Mouse (Mus musculus) neural tube, embryonic 10.5 days (tissue): ENCODE measurements around the gene Abcb4.
"Not testable (repeated sequence)": the region's sequence is repeated elsewhere in the genome, so short reads cannot be mapped to it uniquely, and the experiment has no call there.

Experiments used
- DNase-seq: peaks from one replicate; pipeline ENCODE4 v3.0.0-alpha.2; 2017; ENCODE audit warnings: low spot score; ENCODE audit errors: extremely low spot score

Gene Abcb4

GRCm38 (mm10) chr5:8997513-8997895 lies 104.0 kb downstream of the Abcb4 start:
- no peak for DNase-seq

- no peak for DNase-seq
Measured at GRCm38 (mm10) chr5:8999108-8999507, 105.6 kb downstream of the Abcb4 start.

- DNase-seq, result not testable (repeated sequence)
Measured at GRCm38 (mm10) chr5:9000006-9000405, 106.5 kb downstream of the Abcb4 start.

- not testable (repeated sequence) for DNase-seq
Measured at GRCm38 (mm10) chr5:9006585-9006984, 113.1 kb downstream of the Abcb4 start.
